Mouse (Mus musculus): ENCODE measurements at regions not wholly inside any gene's neighbourhood (a gene's known extent, or its start where the extent isn't known, plus 50 kb on each side); places are given as distances from the start of the nearest gene placed in this dataset.
A peak's percentile ranks its signal among the peaks of the same experiment; 100 is the strongest.

DNA sequence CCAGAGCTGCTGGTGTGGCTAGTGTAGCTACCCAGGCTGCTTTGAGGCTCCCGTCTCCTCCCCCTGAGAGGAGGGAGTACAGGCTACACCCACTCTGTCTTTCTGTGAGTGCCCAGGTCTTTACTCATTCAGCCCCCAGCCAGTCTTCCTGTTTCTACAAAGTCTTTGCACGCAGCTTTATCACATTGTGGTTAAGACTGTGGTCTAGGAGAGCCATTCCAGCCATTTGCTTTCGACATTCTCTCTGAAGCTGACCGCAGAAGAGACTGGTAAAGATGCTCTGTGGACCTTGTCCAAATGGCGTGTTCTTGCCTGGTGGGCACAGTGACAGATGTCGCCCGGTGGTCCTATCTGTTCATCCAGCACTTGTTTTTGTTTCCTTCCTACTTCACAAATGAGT lies 62.0 kb downstream of the Tpra1 start:
- DNase-seq (ENCODE audit: low spot score in 2 of 2), result no peak

DNA sequence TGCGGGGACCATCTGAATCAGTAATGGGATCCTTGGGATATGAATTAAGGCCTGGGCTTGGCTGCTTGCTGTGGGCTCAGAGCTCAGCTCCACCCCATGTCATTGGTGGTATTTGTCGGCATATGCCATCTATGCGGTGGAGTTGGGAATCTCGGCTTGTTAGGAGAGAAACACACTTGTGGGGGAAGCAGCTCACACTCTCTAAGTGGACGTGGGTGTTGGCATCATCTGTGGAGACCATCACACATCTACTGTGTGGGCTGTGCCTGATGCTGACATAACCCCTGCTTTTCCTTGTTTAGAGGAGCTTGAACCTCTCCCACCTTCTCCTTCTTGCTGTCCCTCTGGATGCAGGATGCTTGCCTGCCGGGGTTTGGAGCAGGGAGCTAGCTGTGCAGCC lies 62.9 kb downstream of the Tpra1 start:
- no peak for DNase-seq (ENCODE audit: low spot score in 2 of 2)

DNA sequence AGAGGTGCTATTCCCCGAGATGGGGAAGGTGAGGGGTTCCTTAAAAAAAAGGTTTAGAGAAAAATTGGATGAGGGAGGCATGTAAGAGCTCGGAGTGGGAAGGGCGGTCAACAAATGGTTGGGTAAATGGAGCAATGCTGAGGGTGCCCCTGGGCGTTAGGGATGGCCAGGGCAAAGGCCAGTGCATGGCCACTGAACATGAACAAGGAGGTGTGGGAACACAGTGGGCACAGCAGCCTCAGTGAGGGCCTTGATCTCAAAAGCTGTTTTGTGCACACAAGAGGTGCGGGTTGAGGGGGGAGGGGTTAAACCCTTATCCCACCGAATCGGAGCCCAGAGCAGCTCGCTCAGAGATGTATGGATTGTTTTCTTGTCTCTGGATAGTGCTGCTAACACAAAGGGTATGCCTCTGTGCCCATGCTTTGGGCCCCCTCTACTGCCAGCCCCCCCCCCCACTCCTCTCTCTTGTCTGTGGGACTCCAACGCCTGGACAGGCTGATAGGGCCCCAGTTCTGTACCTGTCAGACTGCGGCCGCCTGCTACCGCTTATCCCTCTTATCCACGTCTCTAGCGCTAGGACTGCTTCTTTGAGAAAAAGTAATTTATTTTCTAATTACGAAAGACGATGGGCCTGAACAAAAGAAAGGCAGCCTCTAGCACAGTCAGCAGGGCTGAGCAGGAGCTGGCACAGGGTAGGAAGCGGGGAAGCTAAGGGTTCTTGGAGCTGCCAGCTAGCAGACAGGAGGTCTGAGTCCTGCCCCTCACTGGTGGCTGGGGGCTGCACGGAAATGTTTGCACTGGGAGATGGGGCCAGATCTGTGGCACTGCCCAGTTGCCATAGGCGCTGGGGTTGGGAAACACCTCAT lies 63.5 kb downstream of the Tpra1 start:
- no peak for DNase-seq (ENCODE audit: low spot score in 2 of 2)

DNA sequence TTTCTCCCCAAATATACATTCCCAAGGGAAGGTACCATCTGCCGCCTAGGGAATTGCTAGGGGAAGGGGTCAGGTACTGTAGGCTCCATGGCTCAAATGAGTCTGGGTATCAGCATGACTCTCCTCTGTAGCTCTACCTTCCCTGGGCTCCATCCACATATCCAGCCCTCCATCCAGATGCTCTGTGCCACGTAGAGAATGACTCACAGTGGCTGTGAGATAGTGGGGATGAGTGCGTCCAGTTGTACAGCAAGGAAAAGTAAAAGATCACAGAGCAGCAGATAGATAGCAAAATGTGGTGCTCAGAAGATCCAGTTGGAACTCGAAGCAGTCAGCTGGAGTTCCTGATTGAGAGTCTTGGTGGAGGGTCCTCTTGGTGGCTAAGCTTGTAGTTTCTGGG lies 64.5 kb downstream of the Tpra1 start:
- DNase-seq (ENCODE audit: low spot score in 2 of 2), result no peak

DNA sequence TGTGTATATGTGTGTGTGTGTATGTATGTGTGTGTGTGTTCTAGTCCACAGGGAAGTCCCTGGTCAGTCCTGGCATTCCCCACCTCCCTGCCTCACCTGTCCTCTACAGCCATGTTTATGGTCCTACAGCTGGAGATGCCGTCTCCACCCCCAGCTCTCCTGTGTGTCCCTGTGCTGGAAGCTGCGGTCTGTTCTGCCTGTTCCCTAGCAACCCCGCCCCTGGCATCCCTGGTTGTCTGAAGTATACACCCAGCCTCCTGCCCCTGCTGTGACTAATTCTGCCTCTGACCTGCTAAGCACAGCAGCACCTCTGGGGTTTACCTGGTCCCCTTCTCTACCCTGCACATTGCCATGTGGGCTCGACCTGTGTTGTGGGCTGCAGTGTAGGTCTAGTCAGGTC lies 66.8 kb downstream of the Tpra1 start:
- no peak for DNase-seq (ENCODE audit: low spot score in 2 of 2)

DNA sequence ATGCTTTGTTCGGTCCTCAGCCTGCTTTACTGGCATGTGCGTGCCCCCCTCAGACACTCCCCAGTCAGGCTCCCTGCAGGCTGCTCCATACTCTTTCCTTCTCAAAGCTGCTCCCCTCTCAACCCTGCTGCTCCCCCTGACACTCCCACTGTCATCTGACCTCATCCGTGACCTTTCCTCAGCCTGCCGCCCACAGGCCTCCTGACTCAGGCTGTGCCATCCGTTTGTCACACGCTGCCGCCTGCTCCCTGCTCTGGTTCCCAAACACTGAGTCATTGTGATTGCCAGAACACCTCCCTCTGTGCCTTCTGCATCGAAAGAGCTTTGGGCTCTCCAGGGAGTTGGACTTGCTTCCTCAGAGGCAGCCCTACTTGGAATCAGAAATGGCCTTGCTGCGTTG lies 69.7 kb downstream of the Tpra1 start:
- DNase-seq (ENCODE audit: low spot score in 2 of 2), result peak; percentile 55 to 65

DNA sequence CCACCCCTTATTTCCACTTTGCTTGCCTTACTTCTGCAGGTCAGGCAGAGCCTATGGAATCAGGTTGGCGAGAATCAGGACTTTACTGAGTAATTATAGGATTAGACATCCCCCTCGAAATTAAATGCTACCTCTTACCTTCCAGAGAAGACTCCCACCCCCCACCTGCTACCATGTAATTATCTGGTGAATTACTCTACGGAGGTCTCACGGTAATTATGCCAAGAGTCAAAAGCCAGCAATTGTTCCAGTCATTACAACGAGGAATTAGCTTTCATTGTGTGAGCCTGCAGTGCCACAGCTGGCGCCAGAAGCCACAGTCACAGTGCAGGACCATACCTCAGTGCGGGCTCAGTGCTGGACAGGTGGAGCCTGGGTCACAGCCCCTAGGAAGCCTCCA lies 72.4 kb downstream of the Tpra1 start:
- DNase-seq (ENCODE audit: low spot score in 2 of 2), result no peak

DNA sequence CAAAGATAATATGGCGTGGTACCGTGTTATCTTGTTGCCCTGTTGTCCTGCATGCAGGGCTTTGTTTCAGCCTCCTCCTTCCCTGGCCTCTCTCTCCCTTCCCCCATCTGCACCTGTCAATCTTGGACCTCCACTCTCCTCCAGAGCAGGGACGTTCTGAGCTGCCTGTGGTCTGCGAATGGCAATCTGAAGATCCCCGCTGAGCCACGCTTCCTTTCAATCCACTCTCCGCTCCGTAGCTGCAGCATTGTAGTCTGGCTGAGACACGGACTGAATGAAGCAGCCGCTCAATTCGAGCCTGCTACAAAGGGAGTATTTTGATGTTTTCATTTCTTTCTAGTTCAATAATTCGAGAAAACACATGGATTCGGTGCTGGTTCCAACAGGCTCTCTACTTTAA lies 74.5 kb downstream of the Tpra1 start:
- no peak for DNase-seq (ENCODE audit: low spot score in 2 of 2)

DNA sequence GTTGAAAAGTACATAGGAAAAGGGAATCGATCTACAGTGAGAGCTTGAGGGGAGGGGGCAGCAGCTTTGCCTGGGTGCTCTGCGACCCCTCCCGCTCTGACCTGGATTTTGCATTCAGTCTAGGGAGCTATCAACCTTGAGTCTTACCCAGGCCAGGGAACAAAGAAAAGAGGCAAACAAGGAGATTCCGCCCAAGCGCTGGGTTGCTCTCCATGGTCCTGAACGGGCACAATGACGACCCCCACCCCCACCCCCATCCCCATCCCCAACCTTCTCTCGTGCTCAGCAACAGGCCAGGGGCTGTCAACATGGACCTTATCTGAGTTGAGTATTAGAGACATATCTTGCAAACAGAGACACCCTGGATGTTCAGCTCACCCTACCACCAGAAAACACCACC lies 74.9 kb downstream of the Tpra1 start:
- DNase-seq (ENCODE audit: low spot score in 2 of 2), result no peak

DNA sequence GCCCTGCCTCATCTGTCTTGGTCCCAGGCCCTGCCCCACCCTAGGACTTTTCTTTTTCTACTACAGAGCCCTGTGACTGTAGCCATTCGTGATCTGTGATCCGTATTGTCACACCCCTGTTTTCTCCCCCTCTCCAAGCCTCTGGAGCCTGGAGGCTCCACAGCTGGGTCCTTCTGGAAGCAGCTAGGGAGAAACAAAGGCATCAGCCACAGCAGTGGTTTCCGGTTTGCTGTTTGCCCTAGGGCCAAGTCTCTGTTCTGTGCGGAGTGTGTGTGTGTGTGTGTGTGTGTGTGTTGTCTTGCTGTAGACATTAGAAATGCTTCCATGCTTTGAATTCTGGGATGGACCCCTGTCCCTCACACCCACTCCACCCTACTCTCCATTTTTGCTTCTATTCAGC lies 76.9 kb downstream of the Tpra1 start:
- no peak for DNase-seq (ENCODE audit: low spot score in 2 of 2)

DNA sequence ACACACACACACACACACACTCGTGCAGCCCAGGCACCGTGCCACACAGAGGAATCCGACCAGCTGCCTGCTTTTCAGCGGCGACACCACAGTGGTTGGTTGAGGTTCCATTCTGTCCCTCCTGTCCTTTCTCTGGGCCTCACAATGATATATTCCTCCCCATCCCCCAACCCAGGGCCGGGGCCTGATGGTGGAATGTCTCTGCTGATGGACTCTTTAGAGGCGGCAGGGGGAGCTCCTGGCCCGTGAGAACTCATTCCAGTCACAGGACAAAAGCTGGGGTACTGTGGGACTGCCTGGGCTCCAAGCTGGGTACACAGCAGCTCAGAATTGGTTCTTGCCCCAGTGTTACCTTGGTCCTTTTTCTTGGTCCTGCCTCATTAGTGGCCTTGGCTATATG lies 78.1 kb downstream of the Tpra1 start:
- DNase-seq (ENCODE audit: low spot score in 2 of 2), result peak; percentile 33 to 60

DNA sequence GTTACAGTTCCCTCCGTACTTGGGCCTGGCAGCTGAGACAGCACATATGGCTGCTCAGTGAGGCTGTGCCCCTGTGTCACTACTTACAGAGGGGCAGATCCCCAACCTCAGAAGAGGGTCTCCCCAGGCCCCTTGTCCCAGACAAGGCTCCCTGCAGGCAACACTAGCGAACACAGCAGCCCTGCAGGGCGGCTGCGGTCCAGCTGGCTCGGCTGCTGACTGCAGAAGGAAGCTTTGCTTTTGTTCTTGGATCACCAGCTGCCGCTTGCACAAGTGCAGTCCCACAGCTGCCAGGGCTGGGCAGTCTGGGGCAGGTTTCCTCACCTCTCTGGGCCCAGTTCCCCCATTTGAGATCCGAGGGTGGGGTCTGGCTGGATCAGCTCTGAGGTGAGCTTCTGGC lies 79.5 kb downstream of the Tpra1 start:
- no peak for DNase-seq (ENCODE audit: low spot score in 2 of 2)

DNA sequence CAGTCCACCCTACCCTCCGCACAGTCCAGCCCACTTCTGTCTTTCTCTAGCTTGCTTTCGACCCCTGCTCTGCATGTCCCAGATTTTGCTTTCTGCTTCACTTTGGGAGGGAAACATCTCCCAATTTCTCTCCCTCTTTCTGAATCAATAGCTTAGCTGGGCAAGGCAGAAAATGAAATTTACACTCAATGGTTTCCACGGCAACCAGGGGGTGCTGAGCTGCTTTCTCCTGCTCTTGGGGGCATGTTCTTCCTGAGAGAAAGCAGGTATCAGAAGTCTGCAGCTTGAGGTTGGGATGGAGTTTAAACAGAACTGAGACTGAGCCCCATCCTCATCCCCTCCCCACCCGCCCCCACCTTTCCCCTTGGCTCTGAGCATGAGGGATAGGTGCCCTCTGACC lies 82.1 kb downstream of the Tpra1 start:
- no peak for DNase-seq (ENCODE audit: low spot score in 2 of 2)

DNA sequence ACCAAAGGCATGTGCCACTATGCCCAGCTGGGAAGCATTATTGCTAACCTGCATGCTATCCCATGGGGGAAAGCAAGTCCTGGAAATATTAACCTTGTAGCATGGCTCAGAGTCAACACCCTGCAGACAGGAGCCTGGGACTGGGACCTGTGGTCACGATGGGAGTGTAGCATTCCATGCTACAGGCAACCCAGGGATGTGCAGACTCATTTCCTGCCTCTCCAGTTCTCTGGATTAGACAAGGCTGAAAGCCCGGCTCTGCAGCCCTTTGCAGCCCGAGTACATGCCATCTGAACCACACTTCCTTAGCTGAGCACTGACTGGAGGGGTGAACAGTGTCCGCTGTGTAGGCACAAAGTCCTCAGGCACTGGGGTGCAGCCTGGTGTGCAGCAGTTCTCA lies 82.8 kb downstream of the Tpra1 start:
- DNase-seq (ENCODE audit: low spot score in 2 of 2), result no peak

DNA sequence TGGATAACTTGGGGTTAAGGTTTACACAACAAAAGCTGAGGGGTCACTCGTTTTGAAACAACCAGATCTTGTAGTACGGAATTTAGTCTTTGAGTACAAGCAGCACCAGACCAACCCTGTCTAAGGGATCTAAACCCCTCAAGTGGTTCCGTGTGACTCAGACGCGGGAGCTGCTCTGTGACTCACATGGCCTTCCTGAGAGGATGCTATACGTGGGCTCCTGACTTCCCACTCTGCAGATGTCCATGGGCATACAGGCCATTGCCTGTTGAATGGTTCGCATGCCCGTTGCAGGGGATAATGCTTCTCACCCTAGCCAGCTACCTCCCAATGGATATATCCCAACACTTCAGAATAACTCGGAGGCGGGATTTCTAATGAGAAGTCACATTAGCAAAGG lies 86.5 kb downstream of the Tpra1 start:
- no peak for DNase-seq (ENCODE audit: low spot score in 2 of 2)

DNA sequence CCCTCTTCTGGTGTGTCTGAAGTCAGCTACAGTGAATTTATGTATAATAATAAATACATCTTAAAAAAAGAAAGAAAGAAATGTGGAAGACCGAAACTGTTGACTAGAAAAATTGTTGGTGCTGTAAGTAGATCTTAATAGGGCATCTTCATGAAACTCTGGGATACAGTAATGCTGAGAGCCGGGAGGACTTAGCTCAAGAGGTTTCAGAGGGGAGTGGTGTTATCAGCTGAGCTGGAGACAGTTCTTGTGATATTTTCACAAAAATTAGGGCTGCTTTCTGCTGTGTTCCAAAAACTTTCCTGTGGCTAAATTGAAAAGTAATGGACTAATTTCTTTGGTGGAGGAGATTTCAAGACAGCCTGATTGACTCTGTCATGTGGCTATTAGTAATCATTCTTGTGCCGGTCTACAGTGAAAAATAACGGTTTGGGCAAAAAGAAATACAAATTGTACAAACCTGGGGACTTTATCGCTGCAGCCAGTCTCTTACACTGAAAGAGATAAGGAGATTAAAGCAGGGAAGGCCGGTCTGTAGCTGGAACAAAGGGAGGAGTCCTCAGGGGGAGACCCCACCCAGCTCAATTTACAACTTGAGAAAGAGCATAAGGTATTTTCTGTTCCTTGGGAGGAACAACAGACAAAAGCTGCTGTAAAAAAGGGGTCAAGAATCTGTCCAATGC lies 87.7 kb downstream of the Tpra1 start:
- DNase-seq (ENCODE audit: low spot score in 2 of 2), result no peak

DNA sequence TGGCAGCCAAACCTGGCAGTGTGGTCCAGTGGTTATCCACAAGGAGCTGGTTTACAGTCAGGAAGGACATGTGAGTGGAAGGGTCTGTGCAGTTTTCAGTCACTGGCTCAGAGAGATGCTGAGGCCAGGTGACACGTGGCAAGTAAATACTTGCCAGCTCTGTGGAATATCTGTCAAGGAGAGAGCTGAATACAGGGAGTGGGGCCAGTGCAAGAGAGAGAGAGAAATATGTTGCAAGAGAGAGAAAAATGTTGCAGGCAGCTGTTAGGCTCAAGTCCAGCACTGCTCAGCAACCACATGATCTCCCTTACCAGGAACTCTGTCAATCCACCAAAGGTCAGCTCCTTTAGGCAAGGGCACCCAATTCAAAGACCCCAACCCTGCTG lies 88.2 kb downstream of the Tpra1 start:
- no peak for DNase-seq (ENCODE audit: low spot score in 2 of 2)

DNA sequence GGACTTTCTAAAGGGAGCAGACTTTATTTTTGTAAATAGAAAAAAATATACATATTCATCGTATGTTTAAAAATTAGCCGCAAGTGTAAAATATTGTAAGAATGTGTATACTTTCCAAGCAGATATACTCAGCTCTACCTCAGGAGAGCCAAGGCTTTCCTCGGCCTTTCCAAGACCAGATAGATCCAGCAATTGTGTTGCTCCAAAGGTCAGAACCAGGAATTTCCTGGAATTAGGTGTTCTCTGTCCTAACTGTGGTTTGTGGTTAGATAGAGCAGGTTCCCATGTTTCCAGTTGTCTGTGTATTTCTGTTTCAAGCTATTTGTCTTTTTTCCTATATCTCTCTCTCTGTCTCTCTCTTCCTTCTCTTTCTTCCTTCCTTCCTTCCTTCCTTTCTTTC lies 93.0 kb downstream of the Tpra1 start:
- DNase-seq (ENCODE audit: low spot score in 2 of 2), result no peak

DNA sequence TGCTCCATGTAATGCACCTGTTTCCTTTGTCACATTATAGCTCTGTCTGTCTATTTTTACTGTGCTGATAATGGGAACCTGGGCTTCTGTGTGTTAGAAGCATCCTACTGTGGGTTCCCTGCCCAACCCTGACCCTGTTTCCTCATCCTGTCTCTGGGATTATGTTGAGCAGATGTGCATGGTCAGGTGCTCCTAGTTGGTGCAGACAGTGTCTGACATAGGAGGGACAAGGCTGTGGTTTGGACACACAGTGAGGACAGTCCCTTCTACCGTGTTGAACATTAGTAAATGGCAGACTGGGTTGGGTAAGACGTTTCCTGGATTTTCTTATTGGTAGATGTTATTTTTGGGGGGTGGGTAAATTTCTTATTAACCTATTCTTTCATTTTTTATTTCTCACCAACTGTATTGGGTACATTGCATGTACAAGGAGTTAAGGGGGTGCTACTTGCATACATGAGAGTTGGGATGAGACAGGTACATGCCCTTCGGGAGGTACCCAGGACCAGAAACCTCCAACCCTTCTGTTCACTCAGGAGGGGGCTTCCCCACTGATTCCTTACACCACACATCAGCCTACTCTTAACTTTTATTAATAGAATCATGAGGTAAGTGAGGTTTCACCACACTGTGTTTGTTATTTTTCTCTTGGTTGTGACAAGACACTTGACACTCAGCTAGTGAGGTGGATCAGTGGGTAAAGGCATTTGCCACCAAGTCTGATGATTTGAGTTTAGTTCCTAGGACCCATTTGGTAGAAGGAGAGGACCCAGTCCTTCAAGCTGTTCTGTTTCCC lies 97.1 kb downstream of the Tpra1 start:
- DNase-seq (ENCODE audit: low spot score in 2 of 2), result no peak

DNA sequence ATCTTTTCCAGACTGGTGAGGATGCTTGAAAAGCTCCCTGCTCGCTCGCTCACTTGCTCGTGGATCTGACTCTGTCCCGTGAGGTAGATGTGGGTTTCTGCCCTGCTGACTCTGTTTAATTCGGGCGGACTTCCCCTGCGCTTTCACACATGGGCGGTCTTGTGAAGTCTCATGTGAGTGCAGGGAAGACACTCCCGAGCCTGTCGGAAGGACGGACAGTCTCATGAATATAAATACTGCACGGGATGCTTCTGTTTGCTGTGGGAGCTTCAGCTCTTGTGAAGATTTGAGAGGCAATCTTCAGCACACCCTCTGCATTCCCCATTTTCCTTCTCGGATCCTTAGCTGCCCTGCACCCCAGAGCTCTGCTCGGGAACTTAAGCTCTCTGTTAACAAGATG lies 98.3 kb downstream of the Tpra1 start:
- DNase-seq (ENCODE audit: low spot score in 2 of 2), result no peak

DNA sequence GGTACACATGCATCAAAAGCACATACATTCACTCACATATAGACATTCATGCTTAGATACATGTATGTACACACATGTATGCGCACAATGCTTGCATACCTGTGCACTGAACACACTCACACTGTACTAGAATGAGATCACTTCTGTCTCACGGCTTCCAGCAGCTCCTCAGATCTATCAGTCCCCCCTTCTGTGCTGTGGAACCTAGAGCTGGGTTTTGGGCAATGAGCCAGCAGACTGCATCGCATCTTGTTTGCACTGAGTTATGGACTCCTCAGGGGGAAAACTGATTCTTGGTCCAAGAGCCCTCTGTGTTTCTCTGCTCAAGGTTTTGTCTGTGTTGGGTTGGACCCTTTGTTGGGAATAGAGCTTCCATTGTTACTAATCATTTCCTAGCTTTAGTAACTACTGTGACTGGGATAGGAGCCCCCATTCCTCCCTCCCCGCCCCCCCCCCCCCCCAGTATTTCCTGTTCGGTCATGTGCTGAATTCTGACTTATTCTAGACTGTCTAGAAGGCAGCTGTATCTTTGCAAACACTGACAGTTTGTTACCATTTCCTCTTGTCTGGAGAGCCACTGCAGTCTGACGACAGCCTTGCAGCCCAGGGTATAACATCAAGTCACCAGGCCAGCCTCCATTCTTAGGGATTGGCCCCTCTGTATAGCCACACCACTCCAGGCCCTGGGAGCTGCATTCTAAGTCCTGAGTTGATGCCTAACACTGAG lies 101.3 kb downstream of the Tpra1 start:
- DNase-seq (ENCODE audit: low spot score in 2 of 2), result no peak

DNA sequence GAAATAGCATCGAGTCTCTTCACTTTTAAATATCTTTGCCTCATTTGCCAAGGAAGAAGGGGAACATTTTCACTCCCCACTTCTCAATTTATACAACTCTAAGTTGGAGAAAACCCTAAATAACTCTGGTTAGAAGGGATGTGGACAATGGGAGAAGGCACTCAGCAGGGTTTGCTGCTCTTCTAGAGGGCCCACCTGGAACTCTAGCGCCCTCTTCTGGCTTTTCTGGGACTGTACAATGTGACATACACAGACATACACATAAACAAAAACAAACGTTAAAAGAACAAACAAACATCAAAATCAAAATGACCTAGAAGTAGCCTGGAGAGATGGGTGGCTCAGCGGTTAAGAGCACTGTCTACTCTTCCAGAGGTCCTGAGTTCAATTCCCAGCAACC lies 103.0 kb downstream of the Tpra1 start:
- no peak for DNase-seq (ENCODE audit: low spot score in 2 of 2)

All from frontal cortex, postnatal 14 days (tissue).